Mouse (Mus musculus): ENCODE data around the gene Iffo2. TPM values are rescaled to one million over a fixed set of nuclear protein-coding genes. Genes with fewer than 3 reads are reported as not detected.

Iffo2 gene
- total and polyA plus RNA-seq, 3 experiments, result 1.3 to 2.7 TPM; not detected in 1

- no peaks in the 10 kb centered on the region for H3K9me3 ChIP-seq (replicated peaks; ENCODE audit: insufficient read depth, low read length)
- no peaks in the 10 kb centered on the region for H3K27me3 ChIP-seq (ENCODE audit: control insufficient read depth in 1 of 2, insufficient read depth in 2 of 2, low read length in 2 of 2)
- H3K4me1 ChIP-seq (ENCODE audit: control insufficient read depth in 1 of 2, insufficient read depth in 2 of 2, low read length in 2 of 2), result peaks cover 0 to 6% of the 10 kb centered on the region in 2 experiments; a peak in 2 of 4 replicates
- H3K79me2 ChIP-seq (ENCODE audit: control insufficient read depth, insufficient read depth, low read length, poor library complexity), result no peaks in the 10 kb centered on the region
- H3K36me3 ChIP-seq (ENCODE audit: control insufficient read depth in 1 of 2, insufficient read depth in 2 of 2, low read length in 2 of 2), result peaks cover 0 to 3% of the 10 kb centered on the region in 2 experiments; a peak in 3 of 4 replicates
- TF ChIP-seq POLR2AphosphoS2 (IDR thresholded peaks at IDR 0.05; ENCODE audit: low read length), result peak; percentile 72
- TF ChIP-seq MYB (IDR thresholded peaks at IDR 0.05; ENCODE audit: low read depth, low read length), result no peak
- H3K4me3 ChIP-seq (ENCODE audit: control insufficient read depth in 1 of 2, insufficient read depth in 1 of 2, low read depth in 2 of 2, low read length in 2 of 2), result no peak overlapping the region
- H3K9ac ChIP-seq (ENCODE audit: control insufficient read depth, low read depth, low read length, poor library complexity, severe bottlenecking), result no peak overlapping the region
- DNase-seq (ENCODE audit: low read depth, low spot score), result no peak
- no peak overlapping the region for H3K27ac ChIP-seq (ENCODE audit: control insufficient read depth, low read depth, low read length)
Measured at GRCm38 (mm10) chr4:139491541-139492170, 38.7 kb upstream of the Iffo2 start.

GRCm38 (mm10) chr4:139492258-139492833 lies 38.0 kb upstream of the Iffo2 start:
- peak; percentile 34 for DNase-seq (ENCODE audit: low read depth, low spot score)
- no peaks in the 10 kb centered on the region for H3K27me3 ChIP-seq (ENCODE audit: control insufficient read depth in 1 of 2, insufficient read depth in 2 of 2, low read length in 2 of 2)
- no peaks in the 10 kb centered on the region for H3K9me3 ChIP-seq (replicated peaks; ENCODE audit: insufficient read depth, low read length)
- TF ChIP-seq SMC3 (IDR thresholded peaks at IDR 0.05; ENCODE audit: low read depth, low read length) (0 out of 2 replicates have a peak, but pooled peaks have one; percentile 1), UBTF (IDR thresholded peaks at IDR 0.05; ENCODE audit: borderline replicate concordance, insufficient read depth, low read depth, low read length) (no peak), POLR2AphosphoS2 (IDR thresholded peaks at IDR 0.05; ENCODE audit: low read length) (peak; percentile 60; the same call in 1 of the 2 replicates)
- peaks cover 0 to 6% of the 10 kb centered on the region in 2 experiments; a peak in 2 of 4 replicates for H3K4me1 ChIP-seq (ENCODE audit: control insufficient read depth in 1 of 2, insufficient read depth in 2 of 2, low read length in 2 of 2)
- H3K27ac ChIP-seq (ENCODE audit: control insufficient read depth, low read depth, low read length), result no peak overlapping the region
- no peaks in the 10 kb centered on the region for H3K79me2 ChIP-seq (ENCODE audit: control insufficient read depth, insufficient read depth, low read length, poor library complexity)
- no peak overlapping the region for H3K9ac ChIP-seq (ENCODE audit: control insufficient read depth, low read depth, low read length, poor library complexity, severe bottlenecking)
- no peak overlapping the region for H3K4me3 ChIP-seq (ENCODE audit: control insufficient read depth in 1 of 2, insufficient read depth in 1 of 2, low read depth in 2 of 2, low read length in 2 of 2)
- peaks cover 0 to 3% of the 10 kb centered on the region in 2 experiments; a peak in 3 of 4 replicates for H3K36me3 ChIP-seq (ENCODE audit: control insufficient read depth in 1 of 2, insufficient read depth in 2 of 2, low read length in 2 of 2)

GRCm38 (mm10) chr4:139493227-139494025 lies 36.9 kb upstream of the Iffo2 start:
- Histone ChIP-seq H3K27me3 (ENCODE audit: control insufficient read depth in 1 of 2, insufficient read depth in 2 of 2, low read length in 2 of 2) (no peaks in the 10 kb centered on the region), H3K4me1 (ENCODE audit: control insufficient read depth in 1 of 2, insufficient read depth in 2 of 2, low read length in 2 of 2) (peaks cover 0 to 6% of the 10 kb centered on the region in 2 experiments; a peak in 2 of 4 replicates), H3K4me3 (ENCODE audit: control insufficient read depth in 1 of 2, insufficient read depth in 1 of 2, low read depth in 2 of 2, low read length in 2 of 2) (no peak overlapping the region), H3K27ac (ENCODE audit: control insufficient read depth, low read depth, low read length) (no peak overlapping the region), H3K36me3 (ENCODE audit: control insufficient read depth in 1 of 2, insufficient read depth in 2 of 2, low read length in 2 of 2) (peaks cover 0 to 3% of the 10 kb centered on the region in 2 experiments; a peak in 3 of 4 replicates), H3K9ac (ENCODE audit: control insufficient read depth, low read depth, low read length, poor library complexity, severe bottlenecking) (no peak overlapping the region), H3K79me2 (ENCODE audit: control insufficient read depth, insufficient read depth, low read length, poor library complexity) (no peaks in the 10 kb centered on the region), H3K9me3 (replicated peaks; ENCODE audit: insufficient read depth, low read length) (no peaks in the 10 kb centered on the region)
- peak; percentile 73 for DNase-seq (ENCODE audit: low read depth, low spot score)
- TF ChIP-seq NELFE (IDR thresholded peaks at IDR 0.05; ENCODE audit: low read depth, low read length) (no peak), MXI1 (IDR thresholded peaks at IDR 0.05; ENCODE audit: low read depth, low read length) (peak; percentile 20; the same call in 1 of the 2 replicates), POLR2AphosphoS2 (IDR thresholded peaks at IDR 0.05; ENCODE audit: low read length) (0 out of 2 replicates have a peak, but pooled peaks have one; percentile 62), TAL1 (IDR thresholded peaks at IDR 0.05; ENCODE audit: low read length) (no peak), RAD21 (IDR thresholded peaks at IDR 0.05; ENCODE audit: low read depth, low read length) (no peak)
